In the genomic region with DNA sequence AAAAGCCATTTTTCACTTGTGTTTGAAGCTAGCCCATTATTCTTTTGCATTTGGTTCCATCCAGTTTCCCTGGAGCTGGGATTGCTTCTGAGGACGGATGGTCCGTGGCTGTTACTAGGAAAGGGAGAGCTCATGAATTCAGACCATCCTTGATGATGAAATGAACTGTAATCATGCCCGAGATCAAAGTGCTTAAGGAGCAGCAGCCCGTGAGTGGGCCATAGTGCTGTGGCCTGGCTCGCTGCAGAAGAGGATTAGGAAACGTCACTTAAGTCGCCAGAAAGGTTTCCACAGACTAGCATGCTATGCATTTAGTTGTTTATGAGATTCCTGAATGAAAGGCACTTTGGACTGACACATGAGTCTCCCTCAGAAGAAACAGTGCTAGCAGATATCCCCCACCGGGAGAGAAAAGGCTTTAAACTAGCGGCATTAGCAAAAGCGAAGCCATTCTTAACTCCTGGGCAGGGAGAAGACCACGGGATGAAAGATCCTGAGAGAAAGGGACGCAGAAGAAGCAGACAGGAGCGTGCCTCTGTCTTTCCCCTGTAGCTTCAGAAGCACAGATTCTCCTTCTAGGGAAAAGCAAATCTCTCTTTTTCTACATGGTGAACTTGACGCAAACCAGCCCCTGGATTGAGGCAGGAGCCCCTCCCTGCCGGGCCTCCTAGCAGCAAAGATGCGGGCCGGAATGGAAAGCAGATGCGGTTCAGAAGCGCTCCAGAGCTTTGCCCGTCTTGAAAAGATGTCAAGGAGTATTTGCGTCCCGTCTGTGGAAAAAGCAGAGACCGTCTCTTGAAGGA, we compare ENCODE assay signal across 9 mouse cellular contexts.
A peak's percentile ranks its signal among the peaks of the same experiment; 100 is the strongest.
DNase-seq lines count a peak whose midpoint lies in the region; ATAC-seq lines count a peak whose summit lies in the region.
"Had no signal": no experiment of that assay in that cellular context is flagged by ENCODE, and none has a peak within 500 bp of the region (broad histone marks: within the 10 kb centered on the region; RNA-seq: fewer than 3 reads in every experiment).

No protein-coding gene starts in this region.

- 25% methylated on average over 23 of the region's 23 CpGs for WGBS in heart, embryonic 15.5 days
- WGBS in embryonic facial prominence, embryonic 14.5 days: 11% methylated on average over 23 of the region's 23 CpGs
- 30% methylated on average over 23 of the region's 23 CpGs for WGBS in intestine, embryonic 16.5 days
- 29% methylated on average over 23 of the region's 23 CpGs for WGBS in neural tube, embryonic 13.5 days

- no peaks in the 10 kb centered on the region for H3K36me3 ChIP-seq in heart, embryonic 15.5 days
- no peaks in the 10 kb centered on the region for H3K36me3 ChIP-seq in embryonic facial prominence, embryonic 14.5 days (ENCODE audit: control insufficient read depth, insufficient read depth, low read length)
- no peaks in the 10 kb centered on the region for H3K36me3 ChIP-seq in intestine, embryonic 16.5 days (ENCODE audit: control insufficient read depth, insufficient read depth, low read length)
- H3K36me3 ChIP-seq in neural tube, embryonic 13.5 days: no peaks in the 10 kb centered on the region

- H3K4me1 ChIP-seq in heart, embryonic 15.5 days (replicated peaks): peaks cover 6% of the 10 kb centered on the region; the same call in 1 of the 2 replicates
- H3K4me1 ChIP-seq in embryonic facial prominence, embryonic 14.5 days (ENCODE audit: control insufficient read depth, insufficient read depth, low read length): peaks cover 17% of the 10 kb centered on the region
- H3K4me1 ChIP-seq in intestine, embryonic 16.5 days (ENCODE audit: control insufficient read depth, insufficient read depth, low read length): no peaks in the 10 kb centered on the region; the same call in 1 of the 2 replicates
- H3K4me1 ChIP-seq in neural tube, embryonic 13.5 days (replicated peaks): peaks cover 14% of the 10 kb centered on the region

- peaks cover 16% of the 10 kb centered on the region; the same call in 1 of the 2 replicates for H3K27me3 ChIP-seq in heart, embryonic 15.5 days
- H3K27me3 ChIP-seq in embryonic facial prominence, embryonic 14.5 days (replicated peaks; ENCODE audit: control insufficient read depth, insufficient read depth, low read length): no peaks in the 10 kb centered on the region
- 0 out of 2 replicates have a peak, but pooled peaks cover 2% of the 10 kb centered on the region for H3K27me3 ChIP-seq in intestine, embryonic 16.5 days (replicated peaks; ENCODE audit: control insufficient read depth, insufficient read depth, low read length)
- 0 out of 2 replicates have a peak, but pooled peaks cover 5% of the 10 kb centered on the region for H3K27me3 ChIP-seq in neural tube, embryonic 13.5 days

- H3K9me3 ChIP-seq in heart, embryonic 15.5 days (replicated peaks): no peaks in the 10 kb centered on the region
- H3K9me3 ChIP-seq in embryonic facial prominence, embryonic 14.5 days (ENCODE audit: control insufficient read depth, low read length): no peaks in the 10 kb centered on the region
- H3K9me3 ChIP-seq in intestine, embryonic 16.5 days (ENCODE audit: control insufficient read depth, low read length): no peaks in the 10 kb centered on the region
- H3K9me3 ChIP-seq in neural tube, embryonic 13.5 days: no peaks in the 10 kb centered on the region

- H3K9ac ChIP-seq in heart, embryonic 15.5 days: 0 out of 2 replicates have a peak overlapping the region, but pooled peaks have one; percentile 8
- H3K9ac ChIP-seq in embryonic facial prominence, embryonic 14.5 days (ENCODE audit: low read depth, low read length): peak overlapping the region; percentile 35
- no peak overlapping the region for H3K9ac ChIP-seq in intestine, embryonic 16.5 days (ENCODE audit: low read depth, low read length)
- H3K9ac ChIP-seq in neural tube, embryonic 13.5 days: peak overlapping the region; percentile 49

- peak overlapping the region; percentile 28 for H3K4me3 ChIP-seq in heart, embryonic 15.5 days
- peak overlapping the region; percentile 19 for H3K4me3 ChIP-seq in embryonic facial prominence, embryonic 14.5 days (ENCODE audit: low read depth, low read length)
- H3K4me3 ChIP-seq in intestine, embryonic 16.5 days (ENCODE audit: low read length): no peak overlapping the region; the same call in 1 of the 2 replicates
- H3K4me3 ChIP-seq in neural tube, embryonic 13.5 days: peak overlapping the region; percentile 14
- H3K4me3 ChIP-seq: layer of hippocampus, adult 2 months had no signal

- H3K27ac ChIP-seq in heart, embryonic 15.5 days: no peak overlapping the region
- peak overlapping the region; percentile 23 for H3K27ac ChIP-seq in embryonic facial prominence, embryonic 14.5 days (replicated peaks; ENCODE audit: low read depth, low read length)
- no peak overlapping the region for H3K27ac ChIP-seq in intestine, embryonic 16.5 days (ENCODE audit: low read length)
- no peak overlapping the region for H3K27ac ChIP-seq in neural tube, embryonic 13.5 days (replicated peaks)
- H3K27ac ChIP-seq: layer of hippocampus, adult 2 months had no signal

- intact Hi-C loops in heart, postnatal 25 days (cut with DNase I): no loop called here

- H3K4me2 ChIP-seq in heart, embryonic 15.5 days: peak overlapping the region; percentile 48
- peak overlapping the region; percentile 52 for H3K4me2 ChIP-seq in embryonic facial prominence, embryonic 14.5 days (ENCODE audit: low read depth, low read length)
- H3K4me2 ChIP-seq in intestine, embryonic 16.5 days (ENCODE audit: low read depth, low read length): peak overlapping the region; percentile 8
- peak overlapping the region; percentile 45 for H3K4me2 ChIP-seq in neural tube, embryonic 13.5 days

- ATAC-seq in heart, embryonic 15.5 days (replicated peaks; ENCODE audit: insufficient number of reproducible peaks, insufficient read depth, low FRiP score, low read depth): no peak
- peak; percentile 62; the same call in 1 of the 2 replicates for ATAC-seq in embryonic facial prominence, embryonic 14.5 days (ENCODE audit: low read depth)
- no peak for ATAC-seq in intestine, embryonic 16.5 days
- no peak for ATAC-seq in neural tube, embryonic 13.5 days (ENCODE audit: low read depth)

- no peak for DNase-seq in heart, postnatal 25 days (ENCODE audit: low spot score)
- DNase-seq in embryonic facial prominence, embryonic 14.5 days (ENCODE audit: low spot score): peak; percentile 80
- DNase-seq in cerebellum, adult 11-12 months: no peak
- DNase-seq in gastrocnemius, postnatal 10 days: no peak
- no peak for DNase-seq in left cerebral cortex, adult 8-10 months (ENCODE audit: low spot score in 2 of 2)
